Mouse (Mus musculus) megakaryocyte-erythroid progenitor cell, adult 5-6 weeks (primary cell): ENCODE results near the gene Iqsec3. TPM values are rescaled to one million over a fixed set of nuclear protein-coding genes. Genes with fewer than 3 reads are reported as not detected.

Experiments used
- ATAC-seq: replicated peaks from 2 replicates; pipeline ENCODE4 v1.8.0; 2016; ENCODE audit warnings: mild to moderate bottlenecking, inconsistent platforms; ENCODE audit not compliant: severe bottlenecking, poor library complexity, low FRiP score, low TSS enrichment
- total RNA-seq, 2 experiments: library from RNA; stranded (forward) in 1 of 2; stranded (reverse) in 1 of 2; fragments of 200-1000, 215-1000 nt in 1 of 2; fragments of >200 nt in 1 of 2; fragmentation: Nextera tagmentation in 1 of 2; gene quantifications; 2 replicates each; pipeline ENCODE4 v1.2.3; 2014 to 2017

Iqsec3 gene
- total RNA-seq, 2 experiments from 2014 or later = not detected

GRCm38 (mm10) chr6:121328417-121328884 is 145.0 kb downstream of the Iqsec3 start:
- no peak for ATAC-seq

- ATAC-seq = no peak
These were observed 146.9 kb downstream of the Iqsec3 start for GRCm38 (mm10) chr6:121326486-121327069.

- ATAC-seq = no peak
These were observed 147.7 kb downstream of the Iqsec3 start for GRCm38 (mm10) chr6:121325740-121326139.

GRCm38 (mm10) chr6:121325298-121325697 is 148.2 kb downstream of the Iqsec3 start:
- ATAC-seq = no peak

Other genes with a start within 250 kb of the Iqsec3 start
- gene Usp18, start 227.8 kb downstream of the Iqsec3 start, total RNA-seq (2014; fragmentation: Nextera tagmentation) = 5.2 and 7.0 TPM in 2 replicates
- 2.3 and 7.3 TPM in 2 replicates for gene Usp18, start 227.8 kb downstream of the Iqsec3 start, total RNA-seq (2017)
- 5.7 and 11.0 TPM in 2 replicates for gene Slc6a13, start 173.5 kb downstream of the Iqsec3 start, total RNA-seq (2014; fragmentation: Nextera tagmentation)
- gene Slc6a13, start 173.5 kb downstream of the Iqsec3 start, total RNA-seq (2017) = 4.6 and 6.4 TPM in 2 replicates
- gene Slc6a12, start 130.6 kb downstream of the Iqsec3 start, total RNA-seq (2014; fragmentation: Nextera tagmentation) = 2.5 TPM in 1 of 2 replicates, not detected in the other
- gene Slc6a12, start 130.6 kb downstream of the Iqsec3 start, total RNA-seq (2017) = not detected in 2 replicates
- not detected in 2 replicates for gene A2m, start 161.7 kb upstream of the Iqsec3 start, total RNA-seq (2014; fragmentation: Nextera tagmentation)
- gene A2m, start 161.7 kb upstream of the Iqsec3 start, total RNA-seq (2017) = not detected in 2 replicates